Mouse (Mus musculus): Measurements from ENCODE around the gene Dnaic1. TPM values are rescaled to one million over a fixed set of nuclear protein-coding genes. Genes with fewer than 3 reads are reported as not detected.

Dnaic1 gene
- polyA plus RNA-seq, 1 experiment from 2014 or later, result 0.62 TPM

DNA sequence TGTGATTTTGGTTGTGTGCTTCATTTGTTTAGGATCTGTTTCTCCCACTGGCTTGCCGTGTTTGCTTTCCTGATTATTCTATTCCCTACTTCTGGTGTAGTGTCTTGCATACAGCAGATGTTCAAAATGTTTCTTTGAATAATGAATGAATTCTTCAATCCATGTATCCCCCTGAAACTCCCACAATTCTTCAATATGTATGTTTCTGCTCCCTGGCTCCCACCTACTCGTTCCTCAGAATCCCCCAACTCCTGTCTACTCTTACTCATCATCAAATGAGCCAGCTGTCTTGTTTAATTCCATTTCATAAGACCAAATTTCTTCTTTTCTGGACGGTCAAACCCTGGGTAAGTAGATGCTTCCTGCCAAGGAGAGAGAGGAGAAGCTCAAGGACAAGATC, 12.5 kb upstream of the Dnaic1 start:
- H3K27me3 ChIP-seq (ENCODE audit: control insufficient read depth, insufficient read depth, low read length), result no peaks in the 10 kb centered on the region
- no peaks in the 10 kb centered on the region for H3K36me3 ChIP-seq (ENCODE audit: control insufficient read depth, insufficient read depth, low read length)
- no peak overlapping the region for H3K4me3 ChIP-seq (ENCODE audit: low read depth, low read length)
- no peaks in the 10 kb centered on the region; the same call in 1 of the 2 replicates for H3K4me1 ChIP-seq (ENCODE audit: control insufficient read depth, insufficient read depth, low read length)
- H3K9me3 ChIP-seq (ENCODE audit: control insufficient read depth, low read length), result no peaks in the 10 kb centered on the region
- no peak overlapping the region for H3K27ac ChIP-seq (ENCODE audit: low read depth, low read length)
- no peak overlapping the region for H3K9ac ChIP-seq (ENCODE audit: low read length)
- DNase-seq (ENCODE audit: low spot score) (no peak), ATAC-seq (ENCODE audit: insufficient read depth, low FRiP score, low TSS enrichment) (no peak)
- H3K4me2 ChIP-seq (ENCODE audit: low read depth), result no peak overlapping the region
- 70% methylated on average over 3 of the region's 3 CpGs for WGBS

DNA sequence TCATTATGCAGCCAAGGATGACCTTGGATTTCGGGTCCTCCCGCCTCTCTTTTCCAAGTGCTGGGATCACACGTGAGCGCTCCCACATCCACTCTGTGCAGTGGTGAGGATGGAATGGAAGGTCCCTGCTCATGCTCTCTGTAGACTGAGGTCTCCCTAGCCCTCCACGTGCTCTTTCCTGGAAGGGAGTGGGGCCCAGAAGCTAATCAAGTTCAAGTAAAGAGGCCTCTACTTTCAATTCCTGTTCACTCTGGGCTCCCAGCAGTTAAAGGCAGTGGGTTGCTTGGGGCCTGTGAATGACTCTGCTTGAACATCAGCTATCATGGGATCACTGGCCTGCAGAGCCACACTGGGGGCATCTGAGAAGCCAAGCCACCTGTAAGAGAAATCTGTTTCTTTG, 6.3 kb upstream of the Dnaic1 start:
- Histone ChIP-seq H3K27me3 (ENCODE audit: control insufficient read depth, insufficient read depth, low read length) (0 out of 2 replicates have a peak, but pooled peaks cover 2% of the 10 kb centered on the region), H3K9ac (ENCODE audit: low read length) (no peak overlapping the region), H3K9me3 (ENCODE audit: control insufficient read depth, low read length) (no peaks in the 10 kb centered on the region), H3K27ac (ENCODE audit: low read depth, low read length) (no peak overlapping the region), H3K4me2 (ENCODE audit: low read depth) (no peak overlapping the region), H3K4me3 (ENCODE audit: low read depth, low read length) (no peak overlapping the region), H3K36me3 (ENCODE audit: control insufficient read depth, insufficient read depth, low read length) (no peaks in the 10 kb centered on the region), H3K4me1 (ENCODE audit: control insufficient read depth, insufficient read depth, low read length) (peaks cover 7% of the 10 kb centered on the region; the same call in 1 of the 2 replicates)
- ATAC-seq (ENCODE audit: insufficient read depth, low FRiP score, low TSS enrichment) (no peak), DNase-seq (ENCODE audit: low spot score) (no peak)
- 96% methylated on average over 5 of the region's 5 CpGs for WGBS

- no peak for DNase-seq (ENCODE audit: low spot score)
- no peak for ATAC-seq (ENCODE audit: insufficient read depth, low FRiP score, low TSS enrichment)
- Histone ChIP-seq H3K36me3 (ENCODE audit: control insufficient read depth, insufficient read depth, low read length) (no peaks in the 10 kb centered on the region), H3K27ac (ENCODE audit: low read depth, low read length) (no peak overlapping the region), H3K27me3 (ENCODE audit: control insufficient read depth, insufficient read depth, low read length) (0 out of 2 replicates have a peak, but pooled peaks cover 2% of the 10 kb centered on the region), H3K4me3 (ENCODE audit: low read depth, low read length) (no peak overlapping the region), H3K9me3 (ENCODE audit: control insufficient read depth, low read length) (no peaks in the 10 kb centered on the region), H3K9ac (ENCODE audit: low read length) (no peak overlapping the region), H3K4me1 (ENCODE audit: control insufficient read depth, insufficient read depth, low read length) (peaks cover 7% of the 10 kb centered on the region; the same call in 1 of the 2 replicates), H3K4me2 (ENCODE audit: low read depth) (no peak overlapping the region; the same call in 1 of the 2 replicates)
- 6% methylated on average over 3 of the region's 3 CpGs for WGBS
Observed at GRCm38 (mm10) chr4:41566123-41566522, 3.5 kb upstream of the Dnaic1 start.

- Histone ChIP-seq H3K36me3 (ENCODE audit: control insufficient read depth, insufficient read depth, low read length) (no peaks in the 10 kb centered on the region), H3K4me3 (ENCODE audit: low read depth, low read length) (peak overlapping the region; percentile 86), H3K9ac (ENCODE audit: low read length) (peak overlapping the region; percentile 85), H3K9me3 (ENCODE audit: control insufficient read depth, low read length) (no peaks in the 10 kb centered on the region), H3K27me3 (ENCODE audit: control insufficient read depth, insufficient read depth, low read length) (0 out of 2 replicates have a peak, but pooled peaks cover 2% of the 10 kb centered on the region), H3K27ac (ENCODE audit: low read depth, low read length) (no peak overlapping the region), H3K4me1 (ENCODE audit: control insufficient read depth, insufficient read depth, low read length) (peaks cover 7% of the 10 kb centered on the region; the same call in 1 of the 2 replicates), H3K4me2 (ENCODE audit: low read depth) (peak overlapping the region; percentile 73)
- DNase-seq (ENCODE audit: low spot score) (peak; percentile 37), ATAC-seq (ENCODE audit: insufficient read depth, low FRiP score, low TSS enrichment) (no peak)
- WGBS, result 4% methylated on average over 19 of the region's 19 CpGs
Observed at GRCm38 (mm10) chr4:41568239-41568638, 1.3 kb upstream of the Dnaic1 start.

DNA sequence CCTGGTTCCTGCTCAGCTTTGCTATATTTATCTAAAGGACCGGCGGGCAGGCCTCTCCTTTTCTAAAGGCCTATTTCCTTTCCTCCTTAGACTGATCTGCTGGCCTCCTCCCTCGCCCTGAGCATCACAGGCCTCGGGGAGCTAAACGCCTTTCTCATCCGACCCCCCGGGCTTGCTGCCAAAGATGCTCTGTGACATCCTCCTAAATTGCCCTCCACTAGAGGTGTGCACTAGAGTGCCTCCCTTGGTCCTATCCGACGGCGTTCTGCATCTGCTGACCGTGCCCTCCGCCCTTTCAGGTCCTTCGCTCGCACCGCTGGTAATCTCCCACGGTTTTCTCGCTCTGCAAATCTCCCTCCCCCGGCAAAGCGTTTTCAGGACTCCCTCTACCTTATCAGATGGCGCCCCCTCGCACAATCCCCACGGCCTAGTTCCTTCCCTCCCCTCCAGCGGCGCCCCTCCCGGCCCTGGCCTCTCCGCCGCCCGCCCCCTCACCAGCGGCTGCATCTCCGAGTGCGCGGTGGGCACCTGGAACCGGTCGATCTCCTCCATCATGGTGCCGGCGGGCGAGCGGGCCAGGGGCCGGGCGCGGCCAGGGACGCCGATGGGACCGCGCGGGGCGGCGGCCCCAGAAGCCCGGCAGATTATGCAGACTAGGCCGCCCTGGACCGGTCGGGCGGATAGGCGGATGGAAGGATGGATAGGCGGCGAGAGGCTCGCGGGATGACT, 729 bp upstream of the Dnaic1 start:
- peaks cover 7% of the 10 kb centered on the region; the same call in 1 of the 2 replicates for H3K4me1 ChIP-seq (ENCODE audit: control insufficient read depth, insufficient read depth, low read length)
- H3K36me3 ChIP-seq (ENCODE audit: control insufficient read depth, insufficient read depth, low read length), result no peaks in the 10 kb centered on the region
- H3K27ac ChIP-seq (ENCODE audit: low read depth, low read length), result peak overlapping the region; percentile 91
- H3K27me3 ChIP-seq (ENCODE audit: control insufficient read depth, insufficient read depth, low read length), result 0 out of 2 replicates have a peak, but pooled peaks cover 2% of the 10 kb centered on the region
- WGBS, result under 1% methylated on average over 58 of the region's 58 CpGs
- peak overlapping the region; percentile 86 for H3K4me3 ChIP-seq (ENCODE audit: low read depth, low read length)
- ATAC-seq (ENCODE audit: insufficient read depth, low FRiP score, low TSS enrichment) (peak; percentile 81), DNase-seq (ENCODE audit: low spot score) (peak; percentile 37)
- peak overlapping the region; percentile 73 for H3K4me2 ChIP-seq (ENCODE audit: low read depth)
- H3K9me3 ChIP-seq (ENCODE audit: control insufficient read depth, low read length), result no peaks in the 10 kb centered on the region
- peak overlapping the region; percentile 85 for H3K9ac ChIP-seq (ENCODE audit: low read length)

GRCm38 (mm10) chr4:41571490-41571889, 1.9 kb downstream of the Dnaic1 start:
- H3K27me3 ChIP-seq (ENCODE audit: control insufficient read depth, insufficient read depth, low read length), result 0 out of 2 replicates have a peak, but pooled peaks cover 2% of the 10 kb centered on the region
- 28% methylated on average over 5 of the region's 5 CpGs for WGBS
- no peaks in the 10 kb centered on the region for H3K9me3 ChIP-seq (ENCODE audit: control insufficient read depth, low read length)
- no peak overlapping the region for H3K4me3 ChIP-seq (ENCODE audit: low read depth, low read length)
- no peak overlapping the region for H3K4me2 ChIP-seq (ENCODE audit: low read depth)
- H3K36me3 ChIP-seq (ENCODE audit: control insufficient read depth, insufficient read depth, low read length), result no peaks in the 10 kb centered on the region
- no peak overlapping the region for H3K9ac ChIP-seq (ENCODE audit: low read length)
- DNase-seq (ENCODE audit: low spot score) (peak; percentile 48), ATAC-seq (ENCODE audit: insufficient read depth, low FRiP score, low TSS enrichment) (no peak)
- peaks cover 10% of the 10 kb centered on the region for H3K4me1 ChIP-seq (ENCODE audit: control insufficient read depth, insufficient read depth, low read length)
- H3K27ac ChIP-seq (ENCODE audit: low read depth, low read length), result no peak overlapping the region

GRCm38 (mm10) chr4:41573492-41573891, 3.9 kb downstream of the Dnaic1 start:
- no peaks in the 10 kb centered on the region for H3K27me3 ChIP-seq (ENCODE audit: control insufficient read depth, insufficient read depth, low read length)
- no peak overlapping the region for H3K27ac ChIP-seq (ENCODE audit: low read depth, low read length)
- peaks cover 10% of the 10 kb centered on the region for H3K4me1 ChIP-seq (ENCODE audit: control insufficient read depth, insufficient read depth, low read length)
- H3K9ac ChIP-seq (ENCODE audit: low read length), result no peak overlapping the region
- 69% methylated on average over 4 of the region's 4 CpGs for WGBS
- no peak overlapping the region for H3K4me2 ChIP-seq (ENCODE audit: low read depth)
- H3K4me3 ChIP-seq (ENCODE audit: low read depth, low read length), result no peak overlapping the region
- H3K9me3 ChIP-seq (ENCODE audit: control insufficient read depth, low read length), result no peaks in the 10 kb centered on the region
- ATAC-seq (ENCODE audit: insufficient read depth, low FRiP score, low TSS enrichment) (no peak), DNase-seq (ENCODE audit: low spot score) (no peak)
- H3K36me3 ChIP-seq (ENCODE audit: control insufficient read depth, insufficient read depth, low read length), result no peaks in the 10 kb centered on the region

DNA sequence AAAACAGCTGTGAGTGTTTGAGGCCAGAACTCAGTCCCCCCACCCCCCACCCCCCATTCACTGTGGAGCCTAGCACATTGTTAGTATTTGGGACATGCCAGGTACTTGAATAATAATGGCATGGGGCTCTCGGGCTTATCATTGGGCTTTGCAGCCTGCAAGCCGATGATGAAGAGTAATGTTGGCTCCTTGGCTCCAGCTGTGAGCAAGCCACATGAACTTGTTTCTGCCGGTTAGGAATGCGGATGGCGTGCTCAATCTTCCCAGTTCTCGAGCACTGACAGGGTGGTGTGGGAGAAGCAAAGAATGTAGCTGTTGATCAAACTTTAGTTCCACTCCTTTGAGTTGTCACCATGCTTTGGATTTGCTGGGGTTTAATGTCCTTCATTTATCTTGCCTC, 6.3 kb downstream of the Dnaic1 start:
- H3K27me3 ChIP-seq (ENCODE audit: control insufficient read depth, insufficient read depth, low read length), result no peaks in the 10 kb centered on the region
- ATAC-seq (ENCODE audit: insufficient read depth, low FRiP score, low TSS enrichment), result peak; percentile 83
- no peak overlapping the region for H3K4me2 ChIP-seq (ENCODE audit: low read depth)

GRCm38 (mm10) chr4:41583353-41583752, 13.8 kb downstream of the Dnaic1 start:
- Histone ChIP-seq H3K9me3 (ENCODE audit: control insufficient read depth, low read length) (no peaks in the 10 kb centered on the region), H3K4me3 (ENCODE audit: low read depth, low read length) (no peak overlapping the region), H3K4me1 (ENCODE audit: control insufficient read depth, insufficient read depth, low read length) (no peaks in the 10 kb centered on the region), H3K27ac (ENCODE audit: low read depth, low read length) (no peak overlapping the region), H3K9ac (ENCODE audit: low read length) (no peak overlapping the region), H3K36me3 (ENCODE audit: control insufficient read depth, insufficient read depth, low read length) (no peaks in the 10 kb centered on the region), H3K4me2 (ENCODE audit: low read depth) (no peak overlapping the region), H3K27me3 (ENCODE audit: control insufficient read depth, insufficient read depth, low read length) (no peaks in the 10 kb centered on the region)
- 81% methylated on average over 7 of the region's 7 CpGs for WGBS
- DNase-seq (ENCODE audit: low spot score) (no peak), ATAC-seq (ENCODE audit: insufficient read depth, low FRiP score, low TSS enrichment) (no peak)

More for the DNA sequence above, 6.3 kb downstream of the Dnaic1 start:
- no peak overlapping the region for H3K4me3 ChIP-seq (ENCODE audit: low read depth, low read length)
- DNase-seq (ENCODE audit: low spot score), result peak; percentile 73
- no peaks in the 10 kb centered on the region for H3K36me3 ChIP-seq (ENCODE audit: control insufficient read depth, insufficient read depth, low read length)
- WGBS, result 20% methylated on average over 6 of the region's 6 CpGs
- no peak overlapping the region for H3K27ac ChIP-seq (ENCODE audit: low read depth, low read length)
- no peaks in the 10 kb centered on the region for H3K9me3 ChIP-seq (ENCODE audit: control insufficient read depth, low read length)
- peaks cover 10% of the 10 kb centered on the region for H3K4me1 ChIP-seq (ENCODE audit: control insufficient read depth, insufficient read depth, low read length)
- no peak overlapping the region for H3K9ac ChIP-seq (ENCODE audit: low read length)

Data from neural tube, embryonic 11.5 days (tissue).